Mouse (Mus musculus) heart, postnatal 0 days (tissue): ENCODE data around the gene Bend6. TPM values are rescaled to one million over a fixed set of nuclear protein-coding genes. Genes with fewer than 3 reads are reported as not detected.

Experiments used
- ATAC-seq: fragments of 200-750 bp; cut with Nextera tagmentation; 2 replicates; pipeline ENCODE4 v1.8.0; 2017; ENCODE audit warnings: low read depth, moderate number of reproducible peaks, moderate library complexity; ENCODE audit not compliant: insufficient read depth
- DNase-seq: peaks from one replicate; pipeline ENCODE4 v3.0.0-alpha.2; 2016; ENCODE audit warnings: low spot score
- H3K27ac ChIP-seq: fragments of 300-500 bp; sonication (generic); 2 replicates; pipeline ENCODE4 v1.5.1; 2014; ENCODE audit warnings: low read depth, mild to moderate bottlenecking
- H3K27me3 ChIP-seq: fragments of 300-500 bp; sonication (generic); 2 replicates; pipeline ENCODE4 v1.6.1; 2014; ENCODE audit warnings: low read length, mixed read lengths; ENCODE audit not compliant: control insufficient read depth, insufficient read depth
- H3K36me3 ChIP-seq: fragments of 300-500 bp; sonication (generic); replicated peaks from 2 replicates; pipeline ENCODE4 v1.6.1; 2014; ENCODE audit warnings: low read length, mixed read lengths; ENCODE audit not compliant: control insufficient read depth, insufficient read depth
- H3K4me1 ChIP-seq: fragments of 300-500 bp; sonication (generic); 2 replicates; pipeline ENCODE4 v1.6.1; 2014; ENCODE audit warnings: antibody characterized with exemption; ENCODE audit not compliant: control insufficient read depth, insufficient read depth
- H3K4me2 ChIP-seq: fragments of 300-500 bp; sonication (generic); 2 replicates; pipeline ENCODE4 v1.6.1; 2014; ENCODE audit warnings: low read depth, mild to moderate bottlenecking, low read length, moderate library complexity
- H3K4me3 ChIP-seq: fragments of 300-500 bp; sonication (generic); 2 replicates; pipeline ENCODE4 v1.5.1; 2014; ENCODE audit warnings: low read depth, low read length
- H3K9ac ChIP-seq: fragments of 300-500 bp; sonication (generic); replicated peaks from 2 replicates; pipeline ENCODE4 v1.6.1; 2014; ENCODE audit warnings: low read depth, low read length, mixed read lengths
- H3K9me3 ChIP-seq: fragments of 300-500 bp; sonication (generic); replicated peaks from 2 replicates; pipeline ENCODE4 v1.6.1; 2016; ENCODE audit warnings: low read length; ENCODE audit not compliant: control insufficient read depth
- CTCF ChIP-seq: IDR thresholded peaks from 2 replicates; pipeline ENCODE4 v1.5.1; 2016; ENCODE audit warnings: antibody characterized with exemption, control low read depth, low read depth
- EP300 ChIP-seq: IDR thresholded peaks from 2 replicates; pipeline ENCODE4 v1.6.1; 2016; ENCODE audit warnings: antibody characterized with exemption, low read depth
- WGBS: fragments of 180-500 bp; shearing (Covaris S2); extraction: QIAGEN DNeasy Blood & Tissue Kit; methylation state at CpG from one replicate; pipeline ENCODE4 v1.1.7; 2014; 5-methylcytosine and 5-hydroxymethylcytosine counted together
- polyA plus RNA-seq: library from polyadenylated mRNA; unstranded; fragments of >200 nt; fragmentation: Nextera tagmentation; extraction: Ambion mirVana; gene quantifications from 2 replicates; pipeline ENCODE4 v1.2.1, GENCODE M21; 2015
- total RNA-seq: library from RNA; depleted of rRNA; stranded (reverse); fragments of >200 nt; gene quantifications from 2 replicates; pipeline ENCODE4 v1.2.3, GENCODE M21; 2014; ENCODE audit warnings: low replicate concordance

Gene Bend6
- total and polyA plus RNA-seq, 2 experiments from 2014 or later, result 1.9 to 8.1 TPM

DNA sequence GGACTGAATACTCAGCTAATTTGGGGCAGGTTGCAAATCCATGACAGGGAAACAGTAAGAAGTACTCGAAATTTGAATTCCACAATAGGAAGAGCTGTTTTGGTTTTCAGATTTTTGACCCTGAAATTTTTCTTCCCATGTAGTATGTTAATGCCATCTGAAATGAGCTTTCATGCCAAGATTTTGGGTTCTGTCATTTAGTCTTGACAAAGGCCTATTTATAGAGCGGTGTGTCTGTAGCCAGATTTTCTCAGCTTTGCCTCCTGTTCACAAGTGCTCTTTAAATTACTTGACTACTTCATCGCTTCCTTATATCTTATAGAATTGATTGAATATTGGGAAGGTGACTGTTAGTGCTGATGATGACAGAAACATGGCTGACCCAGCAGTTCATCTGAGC lies 28.3 kb upstream of the Bend6 start:
- Histone ChIP-seq H3K4me1 (no peaks in the 10 kb centered on the region), H3K9me3 (no peaks in the 10 kb centered on the region), H3K36me3 (no peaks in the 10 kb centered on the region), H3K27me3 (no peaks in the 10 kb centered on the region), H3K9ac (no peak overlapping the region), H3K27ac (no peak overlapping the region), H3K4me3 (no peak overlapping the region), H3K4me2 (no peak overlapping the region)
- WGBS, result 70% methylated on average over 3 of the region's 3 CpGs
- no peak for DNase-seq
- ATAC-seq, result no peak
- TF ChIP-seq EP300, result no peak
- no peak for TF ChIP-seq CTCF

DNA sequence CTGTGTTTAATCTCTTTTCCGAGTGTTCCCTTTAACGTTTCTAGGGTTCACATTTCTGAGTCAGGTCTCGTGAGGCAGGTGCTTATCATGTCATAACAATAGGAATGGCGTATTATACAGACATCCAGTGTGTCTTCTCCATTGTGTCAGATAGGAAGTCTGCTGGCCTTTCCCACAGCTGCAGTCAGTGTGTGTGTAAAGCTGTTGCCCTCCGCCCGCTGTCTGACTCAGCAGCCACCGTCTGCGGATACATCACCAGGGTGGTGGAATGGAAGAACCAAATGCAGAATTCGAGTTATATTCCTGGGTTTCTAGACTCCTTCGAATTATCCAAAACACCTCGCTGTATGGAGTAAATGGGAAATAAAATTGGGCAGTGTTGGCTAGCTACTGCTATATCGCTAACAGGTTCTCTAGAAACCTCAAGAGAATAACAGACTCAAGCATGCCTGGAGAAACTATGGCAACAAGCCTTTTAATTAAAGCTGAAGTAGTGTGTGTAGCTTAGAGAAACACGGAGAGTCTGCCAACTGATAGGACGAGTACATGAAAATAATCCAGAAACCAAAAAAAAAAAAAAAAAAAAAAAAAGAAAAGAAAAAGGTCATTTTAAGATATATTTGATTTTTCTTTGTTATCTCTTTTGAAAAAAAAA lies 25.4 kb upstream of the Bend6 start:
- WGBS, result 70% methylated on average over 14 of the region's 14 CpGs
- TF ChIP-seq EP300 (no peak), CTCF (no peak)
- DNase-seq (no peak), ATAC-seq (no peak)
- Histone ChIP-seq H3K4me3 (no peak overlapping the region), H3K9ac (no peak overlapping the region), H3K4me2 (no peak overlapping the region), H3K27ac (no peak overlapping the region), H3K4me1 (no peaks in the 10 kb centered on the region), H3K27me3 (no peaks in the 10 kb centered on the region), H3K9me3 (no peaks in the 10 kb centered on the region), H3K36me3 (no peaks in the 10 kb centered on the region)

DNA sequence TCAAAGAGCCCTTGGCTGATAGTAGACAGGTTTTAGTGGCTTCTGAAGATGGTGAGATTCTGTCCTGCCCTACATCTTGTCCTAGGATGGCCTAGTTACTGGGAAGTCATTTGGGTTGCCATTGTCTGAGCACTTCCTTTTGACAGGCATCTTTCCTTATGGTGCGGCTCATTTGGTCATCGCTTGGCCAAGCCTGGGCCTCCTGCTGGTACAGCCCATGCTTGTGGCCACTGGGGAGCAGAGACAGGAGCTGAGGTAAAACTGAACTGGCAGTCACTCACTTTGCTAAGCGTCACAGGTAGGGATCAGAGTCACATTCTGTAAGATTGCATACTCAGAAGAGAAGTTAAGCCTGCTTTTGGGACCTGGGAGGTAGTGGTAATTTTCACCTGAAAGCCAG lies 24.6 kb upstream of the Bend6 start:
- Histone ChIP-seq H3K36me3 (no peaks in the 10 kb centered on the region), H3K4me2 (no peak overlapping the region), H3K27me3 (no peaks in the 10 kb centered on the region), H3K9ac (no peak overlapping the region), H3K27ac (no peak overlapping the region), H3K9me3 (no peaks in the 10 kb centered on the region), H3K4me3 (no peak overlapping the region), H3K4me1 (no peaks in the 10 kb centered on the region)
- TF ChIP-seq EP300 (no peak), CTCF (no peak)
- ATAC-seq, result no peak
- no peak for DNase-seq
- 85% methylated on average over 3 of the region's 3 CpGs for WGBS

DNA sequence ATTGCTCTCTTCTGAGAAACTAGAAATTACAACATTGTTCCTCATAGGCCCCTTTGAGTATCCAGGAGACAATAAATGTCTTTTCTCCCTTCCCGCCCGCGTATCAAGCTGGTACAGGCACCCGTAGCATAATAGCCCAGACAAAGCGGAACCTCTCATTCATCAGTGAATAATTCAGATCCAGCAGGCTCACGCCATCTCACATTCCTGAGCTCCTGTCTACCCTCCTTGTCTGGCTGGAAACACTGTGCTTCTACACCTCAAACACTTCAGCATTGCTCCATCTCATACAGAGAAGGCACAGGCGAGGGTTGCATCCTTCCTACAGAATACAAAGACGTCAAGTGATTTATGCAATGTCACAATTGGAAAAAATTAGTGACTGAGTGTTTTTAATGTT lies 24.2 kb upstream of the Bend6 start:
- no peak overlapping the region for H3K9ac ChIP-seq
- no peaks in the 10 kb centered on the region for H3K27me3 ChIP-seq
- no peak for DNase-seq
- TF ChIP-seq CTCF (no peak), EP300 (no peak)
- no peak for ATAC-seq
- H3K4me1 ChIP-seq, result no peaks in the 10 kb centered on the region
- H3K9me3 ChIP-seq, result no peaks in the 10 kb centered on the region
- H3K36me3 ChIP-seq, result no peaks in the 10 kb centered on the region
- no peak overlapping the region for H3K27ac ChIP-seq
- 89% methylated on average over 8 of the region's 8 CpGs for WGBS
- no peak overlapping the region for H3K4me2 ChIP-seq
- H3K4me3 ChIP-seq, result no peak overlapping the region

DNA sequence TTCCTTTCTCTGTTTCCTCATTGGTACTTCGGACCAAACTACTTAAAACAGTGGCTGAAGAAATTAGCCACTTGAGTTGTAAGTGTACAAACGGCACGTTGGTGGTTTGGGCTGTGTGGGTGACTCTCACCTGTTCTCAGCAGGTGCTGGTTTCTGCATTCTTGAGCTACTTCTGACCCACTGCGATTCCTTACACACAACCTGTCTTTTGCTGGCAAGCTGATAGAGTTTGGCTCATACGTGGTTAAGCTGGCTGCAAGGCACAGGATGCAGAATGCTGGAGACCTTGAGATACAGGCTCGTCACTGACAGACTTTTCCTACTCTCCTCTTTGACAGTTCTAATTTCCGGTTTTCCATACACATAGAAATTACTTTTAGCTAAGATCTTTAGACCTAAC lies 19.9 kb upstream of the Bend6 start:
- WGBS, result 83% methylated on average over 7 of the region's 7 CpGs
- Histone ChIP-seq H3K4me2 (no peak overlapping the region), H3K4me1 (no peaks in the 10 kb centered on the region), H3K9me3 (no peaks in the 10 kb centered on the region), H3K4me3 (no peak overlapping the region), H3K27ac (no peak overlapping the region), H3K36me3 (no peaks in the 10 kb centered on the region), H3K9ac (no peak overlapping the region), H3K27me3 (no peaks in the 10 kb centered on the region)
- ATAC-seq, result no peak
- TF ChIP-seq CTCF (no peak), EP300 (no peak)
- DNase-seq, result no peak

DNA sequence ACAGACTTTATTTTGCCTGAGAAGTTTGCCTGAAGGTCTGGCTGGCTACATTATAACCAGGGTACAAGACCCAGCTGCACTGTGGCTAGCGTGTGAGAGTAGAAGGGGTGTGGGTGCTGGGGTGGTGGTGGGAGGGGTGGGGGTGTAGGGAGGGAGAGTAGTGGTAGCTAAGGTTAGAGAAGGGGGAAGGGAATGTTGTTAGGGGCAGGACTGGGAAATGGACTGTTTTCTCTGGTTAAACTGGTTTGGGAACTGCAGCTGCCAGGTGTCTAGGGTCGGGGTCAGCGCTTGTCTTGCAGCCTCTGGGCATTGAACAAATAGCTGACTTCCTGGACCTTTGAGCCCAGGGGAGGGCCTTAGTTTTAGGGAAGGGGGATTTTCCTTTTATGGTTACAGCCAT lies 17.7 kb upstream of the Bend6 start:
- ATAC-seq, result no peak
- Histone ChIP-seq H3K9ac (no peak overlapping the region), H3K27me3 (no peaks in the 10 kb centered on the region), H3K36me3 (no peaks in the 10 kb centered on the region), H3K4me1 (no peaks in the 10 kb centered on the region), H3K9me3 (no peaks in the 10 kb centered on the region), H3K4me3 (no peak overlapping the region), H3K27ac (no peak overlapping the region), H3K4me2 (no peak overlapping the region)
- 81% methylated on average over 3 of the region's 3 CpGs for WGBS
- TF ChIP-seq EP300 (no peak), CTCF (no peak)
- DNase-seq, result no peak
